Mouse (Mus musculus): ENCODE measurements at regions not wholly inside any gene's neighbourhood (a gene's known extent, or its start where the extent isn't known, plus 50 kb on each side); places are given as distances from the start of the nearest gene placed in this dataset.
"Not testable (repeated sequence)": the region's sequence is repeated elsewhere in the genome, so short reads cannot be mapped to it uniquely, and the experiment has no call there.

GRCm38 (mm10) chr3:129412961-129413246 is 80.4 kb upstream of the Enpep start:
- no peak overlapping the region for H3K4me2 ChIP-seq (ENCODE audit: low read length)
- no peaks in the 10 kb centered on the region for H3K4me1 ChIP-seq (replicated peaks; ENCODE audit: control insufficient read depth, insufficient read depth, low read length)
- no peak overlapping the region for H3K9ac ChIP-seq (replicated peaks; ENCODE audit: low read depth, low read length)
- H3K27me3 ChIP-seq (replicated peaks; ENCODE audit: control insufficient read depth, insufficient read depth, low read length), result no peaks in the 10 kb centered on the region
- no peak for ATAC-seq
- WGBS, result 86% methylated on average over 8 of the region's 8 CpGs
- no peak overlapping the region for H3K27ac ChIP-seq (ENCODE audit: low read length)
- no peak overlapping the region for H3K4me3 ChIP-seq (replicated peaks; ENCODE audit: low read length)
- no peaks in the 10 kb centered on the region for H3K9me3 ChIP-seq (ENCODE audit: control insufficient read depth, low read length)
- no peaks in the 10 kb centered on the region for H3K36me3 ChIP-seq (ENCODE audit: control insufficient read depth, insufficient read depth)

- Histone ChIP-seq H3K27ac (ENCODE audit: low read length) (no peak overlapping the region), H3K9me3 (ENCODE audit: control insufficient read depth, low read length) (no peaks in the 10 kb centered on the region), H3K4me1 (replicated peaks; ENCODE audit: control insufficient read depth, insufficient read depth, low read length) (no peaks in the 10 kb centered on the region), H3K4me2 (ENCODE audit: low read length) (no peak overlapping the region), H3K9ac (replicated peaks; ENCODE audit: low read depth, low read length) (no peak overlapping the region), H3K27me3 (replicated peaks; ENCODE audit: control insufficient read depth, insufficient read depth, low read length) (no peaks in the 10 kb centered on the region), H3K4me3 (replicated peaks; ENCODE audit: low read length) (no peak overlapping the region), H3K36me3 (ENCODE audit: control insufficient read depth, insufficient read depth) (no peaks in the 10 kb centered on the region)
- 84% methylated on average over 5 of the region's 5 CpGs for WGBS
- no peak for ATAC-seq
Observed at GRCm38 (mm10) chr3:129415656-129416055, 83.1 kb upstream of the Enpep start.

DNA sequence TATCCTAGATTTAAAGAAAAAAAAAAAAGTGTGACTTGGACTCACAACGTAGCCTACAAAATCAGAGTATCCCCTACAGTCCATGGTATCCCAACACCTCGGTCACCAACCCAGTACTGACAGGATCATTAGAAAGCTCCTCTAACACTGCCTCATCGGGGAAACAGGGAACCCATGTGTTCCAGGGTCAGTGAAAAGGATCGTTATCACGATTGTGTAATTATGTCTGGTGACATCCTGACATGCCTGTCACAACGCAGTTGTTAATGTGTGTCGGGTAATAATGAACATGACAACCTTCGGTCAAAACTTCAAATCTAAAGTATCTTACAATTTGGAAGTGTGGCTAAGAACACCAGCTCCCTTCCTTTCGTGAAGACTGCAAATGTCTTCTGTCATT is 83.8 kb upstream of the Enpep start:
- Histone ChIP-seq H3K4me2 (ENCODE audit: low read length) (no peak overlapping the region), H3K4me3 (replicated peaks; ENCODE audit: low read length) (no peak overlapping the region), H3K9me3 (ENCODE audit: control insufficient read depth, low read length) (no peaks in the 10 kb centered on the region), H3K9ac (replicated peaks; ENCODE audit: low read depth, low read length) (no peak overlapping the region), H3K36me3 (ENCODE audit: control insufficient read depth, insufficient read depth) (no peaks in the 10 kb centered on the region), H3K27me3 (replicated peaks; ENCODE audit: control insufficient read depth, insufficient read depth, low read length) (no peaks in the 10 kb centered on the region), H3K4me1 (replicated peaks; ENCODE audit: control insufficient read depth, insufficient read depth, low read length) (no peaks in the 10 kb centered on the region), H3K27ac (ENCODE audit: low read length) (no peak overlapping the region)
- ATAC-seq, result no peak
- WGBS, result 47% methylated on average over 9 of the region's 9 CpGs

DNA sequence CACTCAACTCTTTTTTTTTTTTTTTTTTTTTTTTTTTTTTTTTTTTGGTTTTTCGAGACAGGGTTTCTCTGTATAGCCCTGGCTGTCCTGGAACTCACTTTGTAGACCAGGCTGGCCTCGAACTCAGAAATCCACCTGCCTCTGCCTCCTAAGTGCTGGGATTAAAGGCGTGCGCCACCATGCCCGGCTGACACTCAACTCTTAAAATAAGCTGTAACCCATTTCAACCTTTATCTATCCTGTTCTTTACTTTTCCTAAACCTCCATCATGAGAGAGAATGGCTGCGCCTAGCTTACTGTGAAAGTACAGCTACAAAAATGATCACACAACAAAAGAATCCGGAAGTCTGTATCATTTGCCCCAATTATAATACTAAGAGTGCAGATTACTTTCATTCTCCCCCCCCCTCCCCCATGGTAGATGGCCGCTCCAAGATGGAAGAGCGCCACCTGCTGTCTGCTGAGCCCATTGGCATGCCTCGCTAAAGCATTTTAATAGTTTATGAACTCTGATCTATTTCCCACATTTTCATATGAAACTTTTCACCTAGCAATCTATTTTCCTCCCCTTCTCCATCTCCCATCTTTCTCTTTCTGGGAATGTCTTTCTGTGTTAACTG is 89.2 kb upstream of the Enpep start:
- not testable (repeated sequence) for H3K9ac ChIP-seq (replicated peaks; ENCODE audit: low read depth, low read length); ATAC-seq; H3K4me1 ChIP-seq (replicated peaks; ENCODE audit: control insufficient read depth, insufficient read depth, low read length); H3K27me3 ChIP-seq (replicated peaks; ENCODE audit: control insufficient read depth, insufficient read depth, low read length); H3K4me3 ChIP-seq (replicated peaks; ENCODE audit: low read length); H3K9me3 ChIP-seq (ENCODE audit: control insufficient read depth, low read length); H3K27ac ChIP-seq (ENCODE audit: low read length); H3K4me2 ChIP-seq (ENCODE audit: low read length); H3K36me3 ChIP-seq (ENCODE audit: control insufficient read depth, insufficient read depth)
- 58% methylated on average over 8 of the region's 10 CpGs for WGBS

DNA sequence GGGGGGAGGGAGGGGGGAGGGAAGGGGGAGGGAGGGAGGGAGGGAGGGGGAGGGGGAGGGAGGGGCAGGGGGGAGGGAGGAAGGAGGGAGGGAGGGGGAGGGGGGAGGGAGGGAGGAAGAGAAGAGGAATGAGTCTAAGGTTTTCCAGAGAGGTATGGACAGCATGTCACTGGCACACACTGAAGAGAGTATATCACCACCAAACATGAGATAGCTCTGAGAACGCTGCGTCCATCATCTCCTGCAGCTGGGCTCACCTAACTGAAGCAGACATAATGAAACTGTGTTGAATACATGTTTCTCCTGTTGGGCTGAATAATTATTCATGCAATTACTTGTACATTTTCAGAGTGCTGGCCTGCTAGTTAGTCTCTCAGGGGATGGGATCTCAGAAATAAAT is 96.2 kb upstream of the Enpep start:
- Histone ChIP-seq H3K9ac (replicated peaks; ENCODE audit: low read depth, low read length) (no peak overlapping the region), H3K4me2 (ENCODE audit: low read length) (no peak overlapping the region), H3K4me3 (replicated peaks; ENCODE audit: low read length) (no peak overlapping the region), H3K36me3 (ENCODE audit: control insufficient read depth, insufficient read depth) (no peaks in the 10 kb centered on the region), H3K27ac (ENCODE audit: low read length) (no peak overlapping the region), H3K4me1 (replicated peaks; ENCODE audit: control insufficient read depth, insufficient read depth, low read length) (peaks cover 6% of the 10 kb centered on the region; the same call in 1 of the 2 replicates), H3K9me3 (ENCODE audit: control insufficient read depth, low read length) (no peaks in the 10 kb centered on the region), H3K27me3 (replicated peaks; ENCODE audit: control insufficient read depth, insufficient read depth, low read length) (no peaks in the 10 kb centered on the region)
- ATAC-seq, result no peak; the same call in 1 of the 2 replicates
- 71% methylated on average over 2 of the region's 2 CpGs for WGBS

DNA sequence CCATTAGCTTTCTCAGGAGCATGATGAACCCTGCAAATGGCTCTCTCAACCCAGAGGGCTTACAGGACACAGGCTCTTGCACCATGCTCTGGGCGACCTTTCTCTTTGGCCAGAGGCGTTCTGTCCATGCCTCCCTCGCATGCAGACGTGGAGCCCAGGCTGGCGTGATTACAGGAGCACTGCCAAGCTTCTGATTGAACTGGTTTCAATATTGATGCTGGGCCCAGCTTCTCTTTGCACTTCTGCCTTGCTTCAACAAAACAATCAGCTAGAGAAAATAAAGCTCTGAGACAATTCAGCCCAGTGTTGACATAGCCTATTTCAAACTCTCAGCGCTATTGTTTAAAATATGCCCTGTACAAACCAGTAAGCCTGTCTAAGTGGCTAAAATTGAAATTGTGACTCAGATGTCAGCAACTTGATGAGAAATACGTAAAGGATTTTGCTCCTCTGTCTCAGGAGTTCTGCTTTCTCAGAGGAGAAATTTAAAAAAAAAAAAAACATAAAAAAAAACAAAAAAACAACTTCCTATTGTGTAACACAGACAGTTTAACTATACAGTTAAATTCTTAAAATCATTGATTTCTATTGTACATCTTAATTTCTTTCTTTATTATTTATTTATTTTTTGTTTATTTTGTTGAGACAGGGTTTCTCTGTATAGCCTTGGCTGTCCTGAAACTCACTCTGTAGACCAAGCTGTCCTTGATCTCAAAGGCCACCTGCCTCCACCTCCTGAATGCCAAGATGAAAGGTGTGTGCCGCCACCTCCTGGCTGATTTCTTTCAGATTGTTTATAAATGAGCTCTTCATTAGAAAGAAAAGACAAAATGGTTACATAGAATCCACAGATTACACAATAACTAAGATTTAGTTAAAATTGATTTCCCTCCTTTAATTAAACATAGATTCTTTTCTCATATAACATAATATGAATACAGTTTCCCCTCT is 96.9 kb upstream of the Enpep start:
- H3K9ac ChIP-seq (replicated peaks; ENCODE audit: low read depth, low read length), result no peak overlapping the region
- H3K27me3 ChIP-seq (replicated peaks; ENCODE audit: control insufficient read depth, insufficient read depth, low read length), result no peaks in the 10 kb centered on the region
- H3K36me3 ChIP-seq (ENCODE audit: control insufficient read depth, insufficient read depth), result no peaks in the 10 kb centered on the region
- H3K4me3 ChIP-seq (replicated peaks; ENCODE audit: low read length), result no peak overlapping the region
- no peak overlapping the region for H3K4me2 ChIP-seq (ENCODE audit: low read length)
- ATAC-seq, result no peak
- peaks cover 6% of the 10 kb centered on the region; the same call in 1 of the 2 replicates for H3K4me1 ChIP-seq (replicated peaks; ENCODE audit: control insufficient read depth, insufficient read depth, low read length)
- no peak overlapping the region for H3K27ac ChIP-seq (ENCODE audit: low read length)
- no peaks in the 10 kb centered on the region for H3K9me3 ChIP-seq (ENCODE audit: control insufficient read depth, low read length)
- WGBS, result 40% methylated on average over 8 of the region's 8 CpGs

GRCm38 (mm10) chr3:129434056-129434455 is 98.1 kb upstream of the Elovl6 start:
- WGBS, result 63% methylated on average over 11 of the region's 11 CpGs
- H3K4me2 ChIP-seq (ENCODE audit: low read length), result no peak overlapping the region

DNA sequence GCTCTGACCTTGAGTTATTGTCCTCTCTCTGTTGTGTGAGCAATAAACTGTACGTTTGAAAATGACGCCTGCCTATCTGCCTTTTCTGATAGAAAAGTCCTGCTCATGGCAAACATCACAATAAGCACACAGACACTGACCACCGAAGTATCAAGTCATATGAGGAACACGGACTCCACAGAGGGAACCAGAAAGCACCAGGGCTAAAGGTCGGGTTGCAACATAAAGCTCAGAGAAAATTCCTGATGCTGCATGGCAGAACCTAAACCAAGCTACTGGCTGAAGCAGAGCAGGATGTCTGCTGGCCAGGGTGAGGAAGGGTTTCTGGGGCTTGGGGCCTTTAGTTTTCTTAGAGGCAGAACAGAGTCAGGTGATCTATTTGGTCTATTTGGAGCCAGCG is 94.5 kb upstream of the Elovl6 start:
- no peak overlapping the region for H3K4me3 ChIP-seq (replicated peaks; ENCODE audit: low read length)
- H3K27me3 ChIP-seq (replicated peaks; ENCODE audit: control insufficient read depth, insufficient read depth, low read length), result no peaks in the 10 kb centered on the region
- H3K4me2 ChIP-seq (ENCODE audit: low read length), result no peak overlapping the region
- no peak overlapping the region for H3K27ac ChIP-seq (ENCODE audit: low read length)
- no peak overlapping the region for H3K9ac ChIP-seq (replicated peaks; ENCODE audit: low read depth, low read length)
- WGBS, result 93% methylated on average over 6 of the region's 6 CpGs
- no peaks in the 10 kb centered on the region for H3K9me3 ChIP-seq (ENCODE audit: control insufficient read depth, low read length)
- H3K4me1 ChIP-seq (replicated peaks; ENCODE audit: control insufficient read depth, insufficient read depth, low read length), result no peaks in the 10 kb centered on the region
- no peaks in the 10 kb centered on the region for H3K36me3 ChIP-seq (ENCODE audit: control insufficient read depth, insufficient read depth)
- no peak for ATAC-seq

More at GRCm38 (mm10) chr3:129434056-129434455, 98.1 kb upstream of the Elovl6 start:
- no peak overlapping the region for H3K4me3 ChIP-seq (replicated peaks; ENCODE audit: low read length)
- ATAC-seq, result no peak
- no peak overlapping the region for H3K9ac ChIP-seq (replicated peaks; ENCODE audit: low read depth, low read length)
- H3K27me3 ChIP-seq (replicated peaks; ENCODE audit: control insufficient read depth, insufficient read depth, low read length), result no peaks in the 10 kb centered on the region
- H3K9me3 ChIP-seq (ENCODE audit: control insufficient read depth, low read length), result no peaks in the 10 kb centered on the region
- H3K36me3 ChIP-seq (ENCODE audit: control insufficient read depth, insufficient read depth), result no peaks in the 10 kb centered on the region
- peaks cover 3% of the 10 kb centered on the region; the same call in 1 of the 2 replicates for H3K4me1 ChIP-seq (replicated peaks; ENCODE audit: control insufficient read depth, insufficient read depth, low read length)
- no peak overlapping the region for H3K27ac ChIP-seq (ENCODE audit: low read length)

- H3K9ac ChIP-seq (replicated peaks; ENCODE audit: low read depth, low read length), result no peak overlapping the region
- no peaks in the 10 kb centered on the region for H3K36me3 ChIP-seq (ENCODE audit: control insufficient read depth, insufficient read depth)
- H3K9me3 ChIP-seq (ENCODE audit: control insufficient read depth, low read length), result no peaks in the 10 kb centered on the region
- no peaks in the 10 kb centered on the region for H3K4me1 ChIP-seq (replicated peaks; ENCODE audit: control insufficient read depth, insufficient read depth, low read length)
- 57% methylated on average over 5 of the region's 5 CpGs for WGBS
- H3K27me3 ChIP-seq (replicated peaks; ENCODE audit: control insufficient read depth, insufficient read depth, low read length), result no peaks in the 10 kb centered on the region
- H3K27ac ChIP-seq (ENCODE audit: low read length), result no peak overlapping the region
- H3K4me2 ChIP-seq (ENCODE audit: low read length), result no peak overlapping the region
- no peak for ATAC-seq
- no peak overlapping the region for H3K4me3 ChIP-seq (replicated peaks; ENCODE audit: low read length)
Observed at GRCm38 (mm10) chr3:129442756-129443155, 89.4 kb upstream of the Elovl6 start.
